Mouse (Mus musculus) heart, postnatal 36 days (tissue): ENCODE measurements at regions not wholly inside any gene's neighbourhood (a gene's known extent, or its start where the extent isn't known, plus 50 kb on each side); places are given as distances from the start of the nearest gene placed in this dataset.

Source experiments
- DNase-seq, 2 experiments: peaks; one replicate each; pipeline ENCODE4 v3.0.0; 2021 to 2022
- intact Hi-C: fragments of 180-260 bp; cut with DNase I; formaldehyde crosslinking; loops from one replicate; pipeline ENCODE4 v1.15.1; 2025

GRCm38 (mm10) chr9:63896073-63896807 lies 125.6 kb downstream of the Smad6 start:
- DNase-seq: peak; percentile 54 to 66
- intact Hi-C loops: no loop called here

DNA sequence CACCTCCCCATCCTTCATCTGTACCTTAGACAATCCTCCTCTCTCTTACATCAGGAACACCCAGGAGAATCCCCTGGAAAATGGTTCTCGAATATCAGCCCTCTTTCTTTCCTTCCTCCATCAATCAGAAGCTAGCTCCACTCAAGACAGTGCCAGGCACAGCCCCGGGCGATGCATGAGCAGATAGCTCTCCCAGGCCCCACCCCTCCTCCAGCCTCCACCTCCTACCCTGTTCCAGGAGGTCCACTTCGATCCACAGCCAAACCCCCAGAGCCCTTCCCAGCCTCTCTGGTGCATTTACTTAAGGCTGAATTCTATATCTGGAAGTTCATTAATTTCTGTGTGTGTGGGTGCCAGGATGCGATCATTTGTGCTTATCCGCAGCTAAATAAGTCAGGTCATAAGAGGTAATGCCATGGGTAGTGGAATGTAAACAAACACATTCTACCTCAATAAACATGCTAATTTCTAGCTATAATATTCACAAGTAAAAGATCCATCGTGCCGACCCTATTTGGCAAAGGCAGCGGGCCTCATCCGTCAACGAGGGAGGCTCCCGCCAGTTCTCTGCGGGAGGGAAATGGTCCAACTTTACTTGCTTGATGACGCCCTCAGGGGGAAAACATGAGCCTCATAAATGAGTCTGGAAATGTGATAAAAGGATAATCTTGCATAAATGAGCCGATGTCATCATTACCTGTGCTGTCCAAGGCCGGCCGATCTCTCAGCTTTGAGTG lies 129.5 kb downstream of the Smad6 start:
- no peak for DNase-seq
- intact Hi-C loops: no loop called here

DNA sequence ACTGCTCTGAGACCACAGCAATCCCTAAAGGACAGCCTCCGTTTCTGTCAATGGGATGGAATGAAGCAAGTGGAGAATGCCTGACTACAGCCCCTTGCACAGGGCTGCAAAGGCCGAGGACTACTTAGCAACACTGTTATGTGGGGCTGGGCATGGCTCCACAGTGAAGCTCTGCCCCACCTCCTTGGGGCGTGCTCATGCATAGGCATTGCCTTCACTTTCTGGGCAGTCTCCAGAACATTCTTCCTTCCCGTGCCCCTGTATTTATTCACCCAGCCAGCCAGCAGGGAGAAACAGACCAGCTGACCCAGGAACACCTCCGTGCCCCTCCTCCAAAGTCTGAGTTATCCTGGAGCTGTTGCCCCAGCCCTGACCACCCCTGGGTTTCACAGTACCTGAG lies 131.1 kb downstream of the Smad6 start:
- intact Hi-C loops: no loop called here

DNA sequence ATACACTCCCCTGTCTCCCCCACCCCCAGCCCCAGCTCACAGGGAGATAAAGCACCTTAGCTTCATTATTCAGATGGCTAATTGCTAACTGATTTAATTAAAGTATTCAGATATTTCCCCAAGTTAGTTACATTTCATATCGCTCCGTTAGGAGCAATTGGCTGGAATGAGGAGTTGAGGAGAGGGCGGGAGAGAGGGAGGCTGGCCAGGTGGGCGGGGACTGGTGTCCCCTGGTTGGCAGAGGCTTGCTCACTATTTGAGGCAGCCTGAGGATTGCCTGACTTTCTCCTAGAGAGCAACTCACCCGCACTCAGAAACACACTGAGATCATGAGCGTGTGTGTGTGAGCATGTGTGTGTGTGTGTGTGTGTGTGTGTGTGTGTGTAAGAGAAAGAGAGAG lies 131.8 kb upstream of the Smad3 start:
- intact Hi-C loops: no loop called here
- no peak for DNase-seq

More for the DNA sequence above, 131.1 kb downstream of the Smad6 start:
- no peak for DNase-seq

DNA sequence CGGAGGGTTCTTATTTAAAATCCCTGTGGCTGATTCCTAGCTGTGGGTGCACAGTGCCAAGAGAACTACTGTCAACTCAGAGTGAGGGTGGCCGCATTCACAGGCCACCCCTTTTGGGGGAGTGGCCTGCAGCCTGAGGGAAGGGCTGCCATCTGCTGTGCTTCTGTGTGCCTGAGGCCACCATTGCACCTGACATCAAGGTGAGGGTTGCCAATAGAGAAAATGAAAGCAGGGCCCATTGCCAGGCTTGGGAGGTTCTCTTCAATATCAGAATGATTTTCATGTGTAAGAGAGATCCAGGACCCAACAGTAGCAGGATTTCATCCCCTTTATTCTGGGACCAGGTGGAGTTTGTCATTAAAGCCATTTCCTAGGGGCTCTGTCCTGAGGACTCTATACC lies 127.2 kb upstream of the Smad3 start:
- no peak for DNase-seq
- intact Hi-C loops: no loop called here

- intact Hi-C loops: no loop called here
- DNase-seq: no peak
Observed at GRCm38 (mm10) chr9:63883738-63884520, 126.1 kb upstream of the Smad3 start.

GRCm38 (mm10) chr9:63881692-63882091 lies 123.9 kb upstream of the Smad3 start:
- intact Hi-C loops: no loop called here
- no peak for DNase-seq

DNA sequence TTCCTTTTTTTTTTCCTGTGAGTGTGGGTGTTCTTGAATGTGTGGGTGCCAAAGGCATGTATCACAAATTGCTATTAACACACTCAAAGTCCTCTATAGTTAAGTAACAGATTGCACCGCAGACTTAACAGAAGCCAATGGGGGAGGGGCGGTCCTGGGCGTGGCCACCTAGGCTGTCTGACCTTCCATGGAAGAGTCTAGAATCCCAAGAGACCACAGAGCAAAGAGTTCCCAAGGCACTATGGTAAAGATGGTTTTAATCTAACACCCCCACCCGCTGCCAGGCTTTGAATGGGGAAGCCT lies 123.4 kb upstream of the Smad3 start:
- intact Hi-C loops: no loop called here
- DNase-seq: no peak

GRCm38 (mm10) chr9:63880487-63881260 lies 122.9 kb upstream of the Smad3 start:
- intact Hi-C loops: no loop called here
- no peak for DNase-seq

DNA sequence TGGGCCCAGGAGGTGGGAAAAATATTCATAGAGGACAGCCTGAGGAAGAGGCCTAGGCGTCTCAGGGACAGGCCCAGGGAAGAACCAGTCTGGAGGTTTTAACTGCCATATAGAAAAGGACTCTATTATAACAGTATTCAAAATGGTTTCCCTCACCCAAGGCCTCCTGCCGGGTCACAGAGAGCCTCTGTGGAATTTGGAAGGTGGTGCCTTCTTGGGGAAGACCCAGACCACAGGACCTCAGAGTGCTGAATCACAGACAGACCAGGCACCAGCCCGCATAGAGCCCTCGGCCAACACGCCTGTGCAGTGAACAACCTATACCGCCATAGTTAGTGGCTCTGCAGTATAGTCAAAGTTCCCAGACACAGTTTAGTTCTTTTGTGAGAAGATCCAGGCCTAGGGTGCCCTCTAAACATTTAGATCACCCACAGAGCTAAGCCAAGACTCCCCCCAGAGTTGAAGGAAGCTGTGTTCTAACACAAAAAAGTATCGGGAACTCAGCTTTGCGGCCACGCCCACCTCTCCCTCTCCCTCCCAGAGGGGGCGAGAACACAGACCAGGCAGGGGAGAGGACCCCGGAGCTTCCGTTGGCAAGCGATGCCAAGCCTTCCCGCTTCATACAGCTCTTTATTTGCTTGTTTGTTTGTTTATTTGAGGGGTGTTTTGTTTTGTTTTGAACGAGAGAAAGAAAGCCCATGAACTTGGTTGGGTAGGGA lies 122.1 kb upstream of the Smad3 start:
- intact Hi-C loops: no loop called here
- DNase-seq: no peak

DNA sequence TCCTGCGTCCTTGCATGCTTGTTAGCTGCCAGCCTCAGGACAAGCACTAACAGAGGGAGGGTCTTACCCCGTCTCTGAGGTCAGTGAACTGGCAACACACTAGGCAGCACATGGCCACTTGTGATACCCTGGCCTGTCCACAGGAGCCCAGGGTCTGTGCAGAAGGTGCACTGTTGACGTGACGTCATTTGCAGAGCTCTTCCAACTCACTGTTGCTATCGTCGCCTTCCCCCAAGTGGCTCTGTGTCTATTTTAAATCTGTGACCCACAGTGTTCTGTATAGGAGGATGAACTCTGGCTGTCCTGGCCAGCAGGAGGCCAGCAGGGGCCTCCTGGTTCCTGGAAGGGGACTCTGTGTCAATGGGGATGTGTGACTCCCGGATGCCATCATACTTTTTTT lies 120.1 kb upstream of the Smad3 start:
- intact Hi-C loops: no loop called here
- DNase-seq: peak in 1 of 2 experiments; percentile 27

- intact Hi-C loops: no loop called here
- no peak for DNase-seq
Observed at GRCm38 (mm10) chr9:63876886-63877285, 119.1 kb upstream of the Smad3 start.

- no peak for DNase-seq
- intact Hi-C loops: no loop called here
Observed at GRCm38 (mm10) chr9:63876023-63876422, 118.2 kb upstream of the Smad3 start.

DNA sequence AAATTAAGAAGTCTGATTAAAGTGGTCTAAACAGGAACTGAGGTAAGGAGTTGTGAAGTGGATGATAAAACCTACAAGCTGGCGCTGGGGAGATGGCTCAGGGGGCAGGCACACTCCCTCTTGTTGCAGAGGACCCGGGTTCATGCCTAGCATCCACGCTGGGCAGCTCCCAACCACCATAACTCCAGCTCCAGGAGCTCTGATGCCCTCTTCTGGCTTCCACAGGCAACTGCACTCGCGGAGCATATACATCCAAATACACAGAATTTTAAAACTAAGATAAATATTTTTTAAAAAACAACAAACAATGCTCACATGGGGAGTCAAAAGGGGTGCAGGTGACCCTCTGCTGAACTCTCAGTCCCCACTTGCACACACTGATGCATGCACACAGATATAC lies 117.4 kb upstream of the Smad3 start:
- intact Hi-C loops: no loop called here
- no peak for DNase-seq

- intact Hi-C loops: no loop called here
- no peak for DNase-seq
Observed at GRCm38 (mm10) chr9:63864350-63864749, 106.6 kb upstream of the Smad3 start.

DNA sequence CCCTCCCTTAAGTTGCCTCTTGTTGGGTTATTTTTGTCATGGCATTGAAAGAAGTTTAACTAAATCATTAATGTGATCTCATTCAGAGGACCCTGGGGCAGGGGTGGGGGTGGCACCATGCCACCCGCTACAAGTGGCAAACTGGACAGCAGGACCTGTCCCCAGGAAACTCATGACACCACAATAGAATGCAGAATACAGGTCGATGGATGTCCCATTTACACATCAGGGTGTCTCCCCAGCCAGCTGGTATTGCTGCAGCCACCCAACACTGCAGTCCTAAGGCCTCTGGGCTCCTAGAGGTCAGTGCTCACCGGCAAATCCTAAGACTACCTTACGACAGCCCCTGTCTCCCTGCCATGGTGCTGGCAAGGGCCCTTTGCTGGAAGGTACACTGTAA lies 105.5 kb upstream of the Smad3 start:
- DNase-seq: no peak
- intact Hi-C loops: no loop called here

- intact Hi-C loops: no loop called here
- no peak for DNase-seq
Observed at GRCm38 (mm10) chr9:63862427-63862826, 104.6 kb upstream of the Smad3 start.

DNA sequence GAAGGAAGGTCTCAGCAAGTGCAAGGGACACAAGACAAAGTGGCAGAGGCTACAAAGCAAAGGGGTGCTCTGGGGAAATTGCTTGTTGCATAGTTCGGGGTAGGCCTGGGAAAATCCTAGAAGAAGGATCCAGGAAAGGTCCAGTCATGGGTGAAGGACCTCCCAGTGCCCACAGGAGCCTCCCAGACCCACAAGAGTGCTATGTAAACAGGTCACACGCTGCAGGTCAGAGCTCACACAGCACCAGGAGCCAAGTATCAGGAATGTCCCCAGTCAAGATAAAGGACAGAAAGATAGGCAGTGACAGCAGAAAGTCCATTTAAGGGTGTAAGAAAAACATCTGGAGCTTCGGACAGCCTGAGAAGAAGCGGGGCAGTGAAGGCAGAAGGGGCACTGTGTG lies 103.6 kb upstream of the Smad3 start:
- intact Hi-C loops: no loop called here
- no peak for DNase-seq

DNA sequence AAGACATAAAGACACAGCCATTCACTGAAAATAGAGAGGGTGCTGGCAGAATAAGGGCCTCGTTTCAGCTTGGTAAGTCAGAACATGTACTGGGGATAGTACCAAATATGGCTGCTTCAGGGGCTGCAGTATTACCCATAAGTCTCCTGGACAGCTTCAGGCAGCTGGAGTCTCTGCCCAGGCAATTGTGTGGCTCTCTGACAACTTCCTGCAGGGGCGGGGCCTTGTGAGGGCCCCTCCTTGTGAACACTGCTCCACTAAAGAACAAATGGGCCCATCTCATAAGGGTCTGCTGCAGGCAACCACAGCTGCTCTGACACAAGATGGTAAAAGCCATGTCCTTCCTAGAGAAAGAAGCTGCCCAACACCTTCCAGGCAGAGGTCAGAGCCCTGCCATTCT lies 102.4 kb upstream of the Smad3 start:
- no peak for DNase-seq

GRCm38 (mm10) chr9:63856065-63856736 lies 98.4 kb upstream of the Smad3 start:
- DNase-seq: no peak
- intact Hi-C loops: no loop called here

More for the DNA sequence above, 102.4 kb upstream of the Smad3 start:
- intact Hi-C loops: no loop called here
